Mouse (Mus musculus): ENCODE data around the gene P4htm. TPM values are rescaled to one million over a fixed set of nuclear protein-coding genes. Genes with fewer than 3 reads are reported as not detected.
A peak's percentile ranks its signal among the peaks of the same experiment; 100 is the strongest.

The P4htm gene
- polyA plus RNA-seq, 1 experiment: 5.3 TPM

DNA sequence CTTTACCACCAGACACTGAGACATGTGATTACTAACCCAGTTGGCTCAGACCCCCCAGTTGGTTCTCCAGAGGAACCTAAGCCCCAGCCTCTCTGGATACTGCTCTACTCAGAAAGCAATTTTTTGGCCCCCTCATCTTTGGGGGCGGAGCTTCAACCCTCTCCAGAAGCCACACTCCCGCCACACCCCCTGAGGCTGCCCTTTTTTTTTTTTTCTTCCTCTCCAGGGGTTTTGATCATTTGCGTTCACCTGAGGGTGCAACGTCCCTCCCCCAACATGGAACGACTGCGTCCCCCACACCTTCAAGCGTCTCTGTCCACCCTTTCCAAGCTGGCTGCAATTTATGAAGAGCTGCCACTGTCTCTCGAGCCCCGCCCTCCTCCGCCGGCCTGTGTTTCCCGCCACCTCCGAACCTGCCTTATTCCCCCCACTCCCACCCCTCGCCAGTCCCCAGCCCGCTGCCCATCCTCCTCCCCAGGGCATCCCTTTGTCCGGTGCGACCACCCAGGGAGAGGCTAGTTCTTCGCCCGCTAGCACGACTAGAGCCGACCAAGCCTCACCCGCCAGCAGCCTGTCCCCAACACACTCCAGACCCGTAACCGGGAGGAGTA is 19.4 kb downstream of the P4htm start:
- peak overlapping the region; percentile 83 for H3K4me3 ChIP-seq (ENCODE audit: insufficient read depth, low read depth, low read length)
- TF ChIP-seq POLR2A (IDR thresholded peaks at IDR 0.05; ENCODE audit: low read depth, low read length) (no peak), CTCF (conservative IDR thresholded peaks at IDR 0.05; ENCODE audit: insufficient read depth, insufficient read length, low read depth, low read length) (no peak)
- DNase-seq: peak; percentile 49
- under 1% methylated on average over 24 of the region's 24 CpGs for WGBS
- H3K36me3 ChIP-seq (ENCODE audit: control insufficient read depth, insufficient read depth, low read length): no peaks in the 10 kb centered on the region
- H3K4me1 ChIP-seq (ENCODE audit: control insufficient read depth, insufficient read depth, low read length): peaks cover 4% of the 10 kb centered on the region; the same call in 1 of the 2 replicates
- H3K27me3 ChIP-seq (replicated peaks; ENCODE audit: control insufficient read depth, insufficient read depth, low read length): no peaks in the 10 kb centered on the region
- H3K27ac ChIP-seq (ENCODE audit: insufficient read depth, low read depth, low read length): peak overlapping the region; percentile 66

DNA sequence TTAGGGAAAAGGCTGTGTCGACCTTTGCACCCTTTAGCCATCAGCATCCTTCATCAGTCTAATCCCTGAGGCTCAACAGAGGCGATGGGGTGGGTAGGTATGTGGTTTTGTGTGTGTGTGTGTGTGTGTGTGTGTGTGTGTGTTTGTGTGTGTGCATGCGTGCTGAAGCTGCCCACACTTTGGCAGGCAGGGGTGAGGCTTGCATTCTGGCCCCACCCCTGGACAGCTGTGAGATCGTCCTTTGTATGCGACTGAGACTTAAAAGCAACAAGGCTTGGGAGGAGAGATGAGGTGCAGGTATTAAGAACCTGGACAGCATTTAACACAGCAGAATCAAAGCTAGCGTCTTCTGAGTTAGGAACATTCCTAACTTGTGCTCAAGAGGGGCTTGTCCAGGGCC is 20.4 kb downstream of the P4htm start:
- DNase-seq: no peak
- Histone ChIP-seq H3K4me1 (ENCODE audit: control insufficient read depth, insufficient read depth, low read length) (peaks cover 4% of the 10 kb centered on the region; the same call in 1 of the 2 replicates), H3K4me3 (ENCODE audit: insufficient read depth, low read depth, low read length) (no peak overlapping the region), H3K36me3 (ENCODE audit: control insufficient read depth, insufficient read depth, low read length) (no peaks in the 10 kb centered on the region), H3K27me3 (replicated peaks; ENCODE audit: control insufficient read depth, insufficient read depth, low read length) (no peaks in the 10 kb centered on the region), H3K27ac (ENCODE audit: insufficient read depth, low read depth, low read length) (no peak overlapping the region)
- 58% methylated on average over 6 of the region's 6 CpGs for WGBS
- TF ChIP-seq POLR2A (IDR thresholded peaks at IDR 0.05; ENCODE audit: low read depth, low read length) (no peak), CTCF (conservative IDR thresholded peaks at IDR 0.05; ENCODE audit: insufficient read depth, insufficient read length, low read depth, low read length) (no peak)

GRCm38 (mm10) chr9:108575321-108576297 is 21.9 kb downstream of the P4htm start:
- WGBS: 80% methylated on average over 37 of the region's 37 CpGs
- DNase-seq: no peak
- Histone ChIP-seq H3K36me3 (ENCODE audit: control insufficient read depth, insufficient read depth, low read length) (no peaks in the 10 kb centered on the region), H3K27me3 (replicated peaks; ENCODE audit: control insufficient read depth, insufficient read depth, low read length) (no peaks in the 10 kb centered on the region), H3K27ac (ENCODE audit: insufficient read depth, low read depth, low read length) (no peak overlapping the region), H3K4me3 (ENCODE audit: insufficient read depth, low read depth, low read length) (no peak overlapping the region), H3K4me1 (ENCODE audit: control insufficient read depth, insufficient read depth, low read length) (peaks cover 4% of the 10 kb centered on the region; the same call in 1 of the 2 replicates)
- TF ChIP-seq POLR2A (IDR thresholded peaks at IDR 0.05; ENCODE audit: low read depth, low read length) (no peak), CTCF (conservative IDR thresholded peaks at IDR 0.05; ENCODE audit: insufficient read depth, insufficient read length, low read depth, low read length) (no peak)

GRCm38 (mm10) chr9:108574921-108575320 is 22.5 kb downstream of the P4htm start:
- H3K27me3 ChIP-seq (replicated peaks; ENCODE audit: control insufficient read depth, insufficient read depth, low read length): no peaks in the 10 kb centered on the region
- H3K27ac ChIP-seq (ENCODE audit: insufficient read depth, low read depth, low read length): no peak overlapping the region
- no peak overlapping the region for H3K4me3 ChIP-seq (ENCODE audit: insufficient read depth, low read depth, low read length)
- DNase-seq: no peak
- H3K36me3 ChIP-seq (ENCODE audit: control insufficient read depth, insufficient read depth, low read length): no peaks in the 10 kb centered on the region
- no peak for TF ChIP-seq CTCF (conservative IDR thresholded peaks at IDR 0.05; ENCODE audit: insufficient read depth, insufficient read length, low read depth, low read length)
- TF ChIP-seq POLR2A (IDR thresholded peaks at IDR 0.05; ENCODE audit: low read depth, low read length): no peak
- 91% methylated on average over 12 of the region's 12 CpGs for WGBS
- H3K4me1 ChIP-seq (ENCODE audit: control insufficient read depth, insufficient read depth, low read length): peaks cover 4% of the 10 kb centered on the region; the same call in 1 of the 2 replicates

DNA sequence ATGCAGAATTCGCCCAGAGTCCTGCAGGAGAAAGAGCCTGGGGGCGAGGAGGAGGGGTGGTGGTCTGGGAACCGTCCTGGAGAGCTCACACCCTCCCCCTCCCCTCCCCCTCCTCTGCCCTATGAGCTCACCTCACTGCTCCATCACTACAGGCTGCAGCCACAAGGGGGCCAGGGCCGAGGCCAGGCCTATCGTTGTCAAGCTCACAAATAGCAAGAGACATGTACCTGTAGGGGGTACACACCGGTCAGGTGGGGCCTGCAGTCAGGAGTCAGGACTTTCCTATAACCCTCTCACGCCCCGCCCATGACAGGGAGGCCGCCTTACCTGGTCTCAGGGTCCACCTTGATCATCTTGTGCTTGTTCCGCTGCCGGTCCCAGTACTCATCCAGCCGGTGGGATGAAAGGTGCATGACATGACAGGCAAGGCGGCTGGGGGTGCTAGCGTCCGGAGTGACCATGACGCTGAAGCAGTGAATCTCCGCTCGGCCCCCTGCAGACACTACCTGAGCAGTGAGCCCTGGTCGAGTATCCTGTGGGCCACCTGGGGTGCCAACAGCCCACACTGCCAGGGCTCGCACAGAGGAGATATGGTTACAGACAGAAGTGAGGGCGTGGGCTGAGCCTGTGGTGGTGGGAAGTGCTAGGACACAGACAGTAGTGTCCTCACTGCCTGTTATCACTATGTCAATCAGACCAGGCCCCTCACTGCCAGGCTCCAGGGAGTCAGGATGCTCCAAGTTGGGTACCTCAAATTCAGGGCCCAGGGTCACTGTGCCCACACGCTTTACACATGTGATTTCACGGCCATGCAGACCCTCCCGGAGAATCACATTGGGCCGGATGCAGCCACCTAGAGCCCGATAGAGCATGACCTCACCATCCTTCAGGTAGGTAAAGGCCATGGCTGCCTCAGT is 23.4 kb downstream of the P4htm start:
- TF ChIP-seq CTCF (conservative IDR thresholded peaks at IDR 0.05; ENCODE audit: insufficient read depth, insufficient read length, low read depth, low read length) (peak; percentile 62), POLR2A (IDR thresholded peaks at IDR 0.05; ENCODE audit: low read depth, low read length) (no peak)
- no peaks in the 10 kb centered on the region for H3K36me3 ChIP-seq (ENCODE audit: control insufficient read depth, insufficient read depth, low read length)
- H3K4me3 ChIP-seq (ENCODE audit: insufficient read depth, low read depth, low read length): no peak overlapping the region
- H3K27me3 ChIP-seq (replicated peaks; ENCODE audit: control insufficient read depth, insufficient read depth, low read length): no peaks in the 10 kb centered on the region
- peaks cover 6% of the 10 kb centered on the region; the same call in 1 of the 2 replicates for H3K4me1 ChIP-seq (ENCODE audit: control insufficient read depth, insufficient read depth, low read length)
- WGBS: 63% methylated on average over 26 of the region's 26 CpGs
- peak; percentile 65 for DNase-seq
- no peak overlapping the region for H3K27ac ChIP-seq (ENCODE audit: insufficient read depth, low read depth, low read length)

GRCm38 (mm10) chr9:108572321-108572720 is 25.1 kb downstream of the P4htm start:
- 73% methylated on average over 10 of the region's 10 CpGs for WGBS
- DNase-seq: no peak
- Histone ChIP-seq H3K4me3 (ENCODE audit: insufficient read depth, low read depth, low read length) (no peak overlapping the region), H3K27me3 (replicated peaks; ENCODE audit: control insufficient read depth, insufficient read depth, low read length) (no peaks in the 10 kb centered on the region), H3K36me3 (ENCODE audit: control insufficient read depth, insufficient read depth, low read length) (no peaks in the 10 kb centered on the region), H3K4me1 (ENCODE audit: control insufficient read depth, insufficient read depth, low read length) (peaks cover 10% of the 10 kb centered on the region; the same call in 1 of the 2 replicates), H3K27ac (ENCODE audit: insufficient read depth, low read depth, low read length) (no peak overlapping the region)
- no peak for TF ChIP-seq POLR2A (IDR thresholded peaks at IDR 0.05; ENCODE audit: low read depth, low read length)
- TF ChIP-seq CTCF (conservative IDR thresholded peaks at IDR 0.05; ENCODE audit: insufficient read depth, insufficient read length, low read depth, low read length): no peak

Measured in kidney, adult 2 months (tissue).